Mouse (Mus musculus): ENCODE measurements around the gene Gm29423.
"Not testable (repeated sequence)": the region's sequence is repeated elsewhere in the genome, so short reads cannot be mapped to it uniquely, and the experiment has no call there.

Gene Gm29423

DNA sequence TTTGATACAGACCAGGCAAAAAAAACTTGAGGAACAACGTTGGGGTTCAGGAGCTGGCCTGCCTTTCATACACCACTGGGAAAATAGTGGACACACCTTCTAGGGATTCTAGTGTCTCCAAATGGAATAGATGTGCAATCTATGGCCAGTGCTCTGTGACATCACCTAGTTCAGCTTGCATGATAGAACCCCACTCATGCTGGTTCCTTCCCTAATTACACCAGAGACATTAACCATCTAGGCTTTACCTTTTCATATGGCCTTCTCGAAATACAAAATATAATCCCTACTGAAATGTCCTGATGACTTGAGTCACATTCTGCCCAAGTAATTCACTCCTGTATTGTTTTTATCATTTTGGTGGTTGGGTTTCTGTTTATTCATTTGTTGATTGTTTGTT, at the start of gene Gm29423, which contains the start of gene Gm29644:
TSS of gene Gm29423 (minus strand) at position 101 of the 400 bp plus-strand sequence.
TSS of gene Gm29644 (minus strand) at position 157 of the 400 bp plus-strand sequence.
- not testable (repeated sequence) for DNase-seq (ENCODE audit: low spot score in 2 of 2)

DNA sequence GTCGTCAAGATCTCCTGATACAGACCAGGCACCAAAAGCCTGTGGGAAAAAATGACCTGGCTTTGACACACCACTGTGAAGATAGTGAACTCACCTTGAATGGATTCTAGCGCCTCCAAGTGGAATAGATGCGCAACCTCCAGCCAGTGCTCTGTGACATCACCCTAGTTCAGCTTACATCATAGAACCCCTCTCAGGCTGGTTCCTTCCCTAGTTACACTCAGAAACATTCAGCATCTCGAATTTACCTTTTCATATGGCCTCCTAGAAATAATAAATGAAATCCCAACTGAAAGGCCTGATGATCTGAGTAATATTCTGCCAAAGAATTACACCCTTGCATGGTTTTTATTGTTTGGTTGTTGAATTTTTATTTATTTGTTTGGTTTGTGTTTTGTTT, 29.5 kb downstream of the Gm29423 start, which contains the start of gene Gm21118:
TSS of gene Gm21118 (minus strand) at position 101 of the 400 bp plus-strand sequence.
- not testable (repeated sequence) for DNase-seq (ENCODE audit: low spot score in 2 of 2)

Data from left cerebral cortex, adult 9 months (tissue).